Mouse (Mus musculus): ENCODE measurements around the gene Tubg2.

Tubg2 gene

GRCm38 (mm10) chr11:101180846-101181740 is 25.4 kb downstream of the Tubg2 start:
- peak; percentile 78 for DNase-seq

- DNase-seq: no peak
These were observed 26.3 kb downstream of the Tubg2 start for GRCm38 (mm10) chr11:101181961-101182360.

GRCm38 (mm10) chr11:101182771-101183517 is 27.2 kb downstream of the Tubg2 start:
- no peak for DNase-seq

GRCm38 (mm10) chr11:101184984-101185383 is 29.3 kb downstream of the Tubg2 start:
- no peak for DNase-seq

- peak; percentile 53 for DNase-seq
These were observed 29.7 kb downstream of the Tubg2 start for GRCm38 (mm10) chr11:101185441-101185840.

GRCm38 (mm10) chr11:101186526-101187247 is 31.0 kb downstream of the Tubg2 start:
- DNase-seq: peak; percentile 76

- DNase-seq: peak; percentile 51
These were observed 31.8 kb downstream of the Tubg2 start for GRCm38 (mm10) chr11:101187541-101187940.

- DNase-seq: peak; percentile 96
These were observed 32.6 kb downstream of the Tubg2 start for GRCm38 (mm10) chr11:101188166-101188805.

- DNase-seq: peak; percentile 96
These were observed 33.9 kb downstream of the Tubg2 start for GRCm38 (mm10) chr11:101189495-101190180.

- DNase-seq: peak; percentile 69
These were observed 34.6 kb downstream of the Tubg2 start for GRCm38 (mm10) chr11:101190181-101190912.

GRCm38 (mm10) chr11:101190913-101191907 is 35.5 kb downstream of the Tubg2 start:
- DNase-seq: peak; percentile 77

- peak; percentile 61 for DNase-seq
These were observed 36.3 kb downstream of the Tubg2 start for GRCm38 (mm10) chr11:101191919-101192470.

GRCm38 (mm10) chr11:101192646-101193045 is 36.9 kb downstream of the Tubg2 start:
- DNase-seq: peak; percentile 61

GRCm38 (mm10) chr11:101193076-101193475 is 37.4 kb downstream of the Tubg2 start:
- DNase-seq: peak; percentile 64

- DNase-seq: peak; percentile 60
These were observed 38.4 kb downstream of the Tubg2 start for GRCm38 (mm10) chr11:101194137-101194536.

GRCm38 (mm10) chr11:101194643-101195042 is 38.9 kb downstream of the Tubg2 start:
- no peak for DNase-seq

GRCm38 (mm10) chr11:101195101-101195500 is 39.4 kb downstream of the Tubg2 start:
- peak; percentile 25 for DNase-seq

- peak; percentile 31 for DNase-seq
These were observed 39.9 kb downstream of the Tubg2 start for GRCm38 (mm10) chr11:101195571-101195970.

GRCm38 (mm10) chr11:101196175-101196574 is 40.5 kb downstream of the Tubg2 start:
- DNase-seq: peak; percentile 31

GRCm38 (mm10) chr11:101199555-101199954 is 43.8 kb downstream of the Tubg2 start:
- no peak for DNase-seq

Data from cerebellum, adult 9-10 months (tissue).